11 mouse cellular contexts compared by ENCODE assay signal in the genomic region with DNA sequence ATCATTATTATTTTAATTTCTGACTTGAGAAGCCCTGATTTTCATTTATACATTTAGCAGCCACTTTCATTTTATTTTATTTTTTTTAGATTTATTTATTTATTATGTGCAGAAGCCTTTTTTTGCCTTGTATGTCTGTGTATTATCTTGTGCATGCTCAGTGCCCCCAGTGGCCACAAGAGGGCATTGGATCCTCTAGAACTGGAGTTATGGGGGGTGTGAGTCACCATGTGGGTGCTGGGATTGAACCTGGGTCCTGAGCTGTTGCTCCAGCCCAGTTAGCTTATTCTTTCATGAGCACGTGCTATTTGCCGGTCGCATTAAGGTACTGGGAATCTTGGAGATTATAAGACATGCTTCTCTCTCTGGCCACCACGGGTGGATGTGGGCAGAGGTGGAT.
DNase-seq lines count a peak whose midpoint lies in the region; ATAC-seq and TF ChIP-seq lines count a peak whose summit lies in the region.
"Had no signal": no experiment of that assay in that cellular context is flagged by ENCODE, and none has a peak within 500 bp of the region (broad histone marks: within the 10 kb centered on the region; RNA-seq: fewer than 3 reads in every experiment).

No protein-coding gene starts in this region.

- no peak for ATAC-seq in lung, embryonic 14.5 days (ENCODE audit: insufficient read depth)
- ATAC-seq: Patski had no signal

- H3K4me3 ChIP-seq in lung, embryonic 14.5 days (ENCODE audit: low read depth, low read length) = no peak overlapping the region
- H3K4me3 ChIP-seq in midbrain, embryonic 10.5 days = no peak overlapping the region
- H3K4me3 ChIP-seq: embryonic facial prominence, embryonic 15.5 days; myocyte had no signal

- H3K27ac ChIP-seq in lung, embryonic 14.5 days (ENCODE audit: low read depth) = no peak overlapping the region
- no peak overlapping the region for H3K27ac ChIP-seq in midbrain, embryonic 10.5 days (replicated peaks)
- H3K27ac ChIP-seq: embryonic facial prominence, embryonic 15.5 days had no signal

- TF ChIP-seq CTCF in lung, embryonic 14.5 days (IDR thresholded peaks at IDR 0.05; ENCODE audit: low read depth) = peak; percentile 63

- no peaks in the 10 kb centered on the region for H3K27me3 ChIP-seq in lung, embryonic 14.5 days (ENCODE audit: insufficient read depth, low read length)
- H3K27me3 ChIP-seq in midbrain, embryonic 10.5 days (ENCODE audit: low read depth, poor library complexity, severe bottlenecking) = no peaks in the 10 kb centered on the region
- H3K27me3 ChIP-seq: embryonic facial prominence, embryonic 15.5 days; Patski had no signal

- no peaks in the 10 kb centered on the region for H3K9me3 ChIP-seq in lung, embryonic 14.5 days (ENCODE audit: low read depth, low read length)
- no peaks in the 10 kb centered on the region for H3K9me3 ChIP-seq in midbrain, embryonic 10.5 days (replicated peaks)
- H3K9me3 ChIP-seq: embryonic facial prominence, embryonic 15.5 days had no signal

- DNase-seq in embryo, embryonic 10.5 days (ENCODE audit: low spot score) = peak; percentile 36
- DNase-seq in embryo, embryonic 9.5 days (ENCODE audit: extremely low spot score) = no peak
- DNase-seq in lung, embryonic 14.5 days = peak; percentile 40
- DNase-seq in lung, postnatal 25 days (ENCODE audit: low spot score) = no peak
- peak; percentile 13 for DNase-seq in c-Kit-positive CD71-positive TER-119-positive erythroid progenitor cells, embryonic 14.5 days (ENCODE audit: low spot score)
- DNase-seq in thymus, postnatal 0 days (ENCODE audit: low spot score) = peak; percentile 46
- no peak for DNase-seq in midbrain, embryonic 10.5 days (ENCODE audit: low spot score)
- no peak for DNase-seq in spleen, postnatal 14 days (ENCODE audit: low spot score in 2 of 2)

- no peak overlapping the region for H3K9ac ChIP-seq in lung, embryonic 14.5 days
- H3K9ac ChIP-seq: embryonic facial prominence, embryonic 15.5 days had no signal

- peaks cover 32% of the 10 kb centered on the region for H3K4me1 ChIP-seq in lung, embryonic 14.5 days (ENCODE audit: insufficient read depth)
- peaks cover 63% of the 10 kb centered on the region for H3K4me1 ChIP-seq in midbrain, embryonic 10.5 days

- H3K4me2 ChIP-seq in lung, embryonic 14.5 days = no peak overlapping the region
- H3K4me2 ChIP-seq: embryonic facial prominence, embryonic 15.5 days had no signal

- 91% methylated on average over 4 of the region's 4 CpGs for WGBS in lung, embryonic 14.5 days
- 93% methylated on average over 4 of the region's 4 CpGs for WGBS in midbrain, embryonic 10.5 days

- H3K36me3 ChIP-seq in lung, embryonic 14.5 days (ENCODE audit: insufficient read depth) = peaks cover 9% of the 10 kb centered on the region; the same call in 1 of the 2 replicates
- peaks cover 17% of the 10 kb centered on the region; the same call in 1 of the 2 replicates for H3K36me3 ChIP-seq in midbrain, embryonic 10.5 days
- H3K36me3 ChIP-seq: embryonic facial prominence, embryonic 15.5 days had no signal

Comparison
In these comparisons a context has a peak if more than half of its experiments do, and no peak if none do; other contexts are left out.
1. DNase-seq: peak in embryo, embryonic 10.5 days (single experiment), lung, embryonic 14.5 days (single experiment), c-Kit-positive CD71-positive TER-119-positive erythroid progenitor cells, embryonic 14.5 days (single experiment) and thymus, postnatal 0 days (single experiment); none in embryo, embryonic 9.5 days (single experiment), lung, postnatal 25 days (single experiment), midbrain, embryonic 10.5 days (single experiment) and spleen, postnatal 14 days (0 of 2).